Mouse (Mus musculus): Measurements from ENCODE around the gene Lsm2.
A peak's percentile ranks its signal among the peaks of the same experiment; 100 is the strongest.
"Not testable (repeated sequence)": the region's sequence is repeated elsewhere in the genome, so short reads cannot be mapped to it uniquely, and the experiment has no call there.

Gene Lsm2

DNA sequence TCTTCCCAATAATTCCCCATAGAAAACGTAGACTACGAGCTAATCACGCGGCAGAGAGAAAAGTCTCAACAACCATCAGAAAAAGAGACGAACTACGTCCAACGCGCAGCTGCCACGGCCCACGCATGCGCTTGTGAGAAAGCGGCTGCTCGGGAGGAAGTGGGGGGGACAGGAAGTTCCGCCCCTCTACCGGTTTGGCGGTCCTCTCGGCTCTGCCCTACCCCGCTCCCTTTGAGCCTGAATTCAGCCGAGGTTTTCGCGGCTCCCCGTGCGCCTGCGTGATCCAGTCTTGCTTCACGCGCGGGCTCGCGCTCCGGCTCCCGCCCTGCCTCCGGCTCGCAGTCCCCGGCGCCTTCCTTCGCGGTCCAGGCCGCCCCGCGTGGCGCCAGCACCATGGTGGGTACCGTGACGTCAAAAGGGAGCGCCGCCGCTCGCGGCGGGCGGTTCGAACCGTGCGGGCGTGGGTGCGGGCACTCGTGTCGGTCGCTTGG, at the start of gene Lsm2:
TSS of gene Lsm2 (plus strand) at position 173 of the 491 bp plus-strand sequence.
- DNase-seq, result peak; percentile 94

DNA sequence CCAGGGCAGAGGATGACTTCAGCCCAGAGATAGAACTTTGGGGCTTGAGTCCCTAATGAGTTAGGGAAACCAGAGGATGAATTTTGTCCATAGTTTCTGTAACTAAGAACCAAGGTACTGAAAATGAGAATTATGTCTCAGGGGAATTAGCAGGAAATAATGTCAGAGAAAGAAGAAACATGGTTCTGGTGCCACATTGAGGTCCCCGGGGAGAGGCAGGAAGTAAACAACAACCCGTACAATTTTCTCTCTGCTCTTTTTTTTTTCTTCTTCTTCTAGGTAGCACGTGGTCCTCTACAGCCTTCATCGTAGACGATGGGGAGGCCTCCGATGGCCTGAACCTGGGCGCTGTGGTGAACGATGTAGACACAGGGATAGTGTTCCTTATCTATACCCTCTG, 49.4 kb upstream of the Lsm2 start:
- no peak for DNase-seq

DNA sequence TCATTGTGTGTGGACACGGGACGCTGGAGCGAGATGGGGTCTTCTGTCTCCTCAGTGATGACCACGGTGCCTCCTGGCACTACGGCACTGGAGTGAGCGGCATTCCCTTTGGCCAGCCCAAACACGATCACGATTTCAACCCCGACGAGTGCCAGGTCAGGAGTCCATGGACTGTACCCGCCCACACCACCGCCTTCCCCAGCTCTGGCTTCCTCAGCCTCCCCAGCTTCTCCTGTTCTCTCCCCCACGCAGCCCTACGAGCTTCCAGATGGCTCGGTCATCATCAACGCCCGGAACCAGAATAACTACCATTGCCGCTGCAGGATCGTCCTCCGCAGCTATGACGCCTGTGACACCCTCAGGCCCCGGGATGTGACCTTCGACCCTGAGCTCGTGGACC, 47.6 kb upstream of the Lsm2 start:
- no peak for DNase-seq

DNA sequence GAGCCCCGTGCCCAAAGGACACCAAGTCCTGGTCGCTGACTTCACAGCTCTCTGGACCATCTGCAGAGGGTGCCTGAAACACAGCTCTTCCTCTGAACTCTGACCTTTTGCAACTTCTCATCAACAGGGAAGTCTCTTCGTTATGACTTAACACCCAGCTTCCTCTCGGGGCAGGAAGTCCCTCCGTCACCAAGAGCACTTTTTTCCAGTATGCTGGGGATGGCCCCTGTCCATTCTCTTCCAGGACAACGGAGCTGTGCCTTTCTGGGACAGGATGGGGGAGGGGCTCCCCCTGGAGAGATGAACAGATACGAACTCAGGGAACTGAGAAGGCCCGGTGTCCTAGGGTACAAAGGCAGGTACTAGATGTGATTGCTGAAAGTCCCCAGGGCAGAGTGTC, 46.8 kb upstream of the Lsm2 start:
- DNase-seq, result no peak

DNA sequence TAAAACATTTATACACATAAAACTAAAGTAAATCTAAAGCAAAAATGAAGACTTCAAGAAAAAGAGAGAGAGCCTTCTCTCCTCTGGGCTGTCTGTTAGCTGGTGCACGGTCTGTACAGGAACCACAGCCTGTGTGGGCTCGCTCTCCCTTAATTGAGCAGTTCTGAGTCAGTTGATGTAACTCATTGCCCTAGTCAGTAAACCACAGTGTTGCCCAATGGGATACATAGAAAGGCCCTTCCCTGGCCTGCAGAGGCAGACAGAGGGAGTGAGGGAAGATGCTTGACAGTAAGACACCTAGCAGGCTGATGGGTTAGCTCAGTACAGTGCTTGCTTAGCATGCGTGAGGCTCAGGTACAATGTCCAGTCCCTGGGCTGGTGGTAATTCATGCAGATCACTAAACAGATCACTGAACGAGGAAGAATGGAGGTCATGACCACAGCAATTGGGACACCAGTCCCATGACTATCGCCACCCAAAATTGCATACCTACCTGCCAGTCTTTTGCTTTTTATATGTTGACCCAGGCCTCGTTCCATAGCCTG, 43.6 kb upstream of the Lsm2 start:
- DNase-seq, result no peak

DNA sequence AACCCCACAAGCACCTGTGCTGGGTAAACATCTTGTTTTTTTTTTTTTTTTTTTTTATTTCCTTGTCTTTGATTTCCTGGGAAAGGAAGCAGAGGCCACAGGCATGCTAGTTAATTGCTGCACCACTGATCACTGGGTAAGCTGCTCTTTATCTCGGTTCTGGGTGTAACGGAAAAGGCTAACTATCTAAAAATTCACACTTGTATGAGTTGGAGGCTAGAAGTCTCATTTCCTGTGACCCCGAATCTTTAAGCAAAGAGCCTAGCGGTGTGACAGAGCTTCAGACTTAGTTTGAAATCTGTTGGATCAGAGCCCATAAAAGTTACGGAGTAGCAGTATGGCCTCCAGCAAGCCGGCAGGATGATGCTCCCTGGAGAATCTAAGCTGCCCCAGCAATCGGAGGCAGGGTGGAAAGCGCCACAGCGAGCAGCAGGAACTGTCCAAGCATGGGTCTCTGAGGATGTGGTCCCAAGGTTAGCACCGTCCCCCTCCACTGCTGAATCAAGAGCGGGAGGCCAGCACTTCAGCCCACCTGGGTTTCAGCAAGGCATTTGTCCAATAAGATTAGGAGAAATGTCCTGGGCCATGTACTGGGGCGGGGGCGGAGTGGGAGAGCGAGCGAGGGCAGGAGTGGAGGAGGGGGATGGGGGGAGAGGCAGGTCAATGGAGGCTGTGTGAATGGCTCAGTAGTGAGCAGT, 40.2 kb upstream of the Lsm2 start:
- DNase-seq, result no peak

DNA sequence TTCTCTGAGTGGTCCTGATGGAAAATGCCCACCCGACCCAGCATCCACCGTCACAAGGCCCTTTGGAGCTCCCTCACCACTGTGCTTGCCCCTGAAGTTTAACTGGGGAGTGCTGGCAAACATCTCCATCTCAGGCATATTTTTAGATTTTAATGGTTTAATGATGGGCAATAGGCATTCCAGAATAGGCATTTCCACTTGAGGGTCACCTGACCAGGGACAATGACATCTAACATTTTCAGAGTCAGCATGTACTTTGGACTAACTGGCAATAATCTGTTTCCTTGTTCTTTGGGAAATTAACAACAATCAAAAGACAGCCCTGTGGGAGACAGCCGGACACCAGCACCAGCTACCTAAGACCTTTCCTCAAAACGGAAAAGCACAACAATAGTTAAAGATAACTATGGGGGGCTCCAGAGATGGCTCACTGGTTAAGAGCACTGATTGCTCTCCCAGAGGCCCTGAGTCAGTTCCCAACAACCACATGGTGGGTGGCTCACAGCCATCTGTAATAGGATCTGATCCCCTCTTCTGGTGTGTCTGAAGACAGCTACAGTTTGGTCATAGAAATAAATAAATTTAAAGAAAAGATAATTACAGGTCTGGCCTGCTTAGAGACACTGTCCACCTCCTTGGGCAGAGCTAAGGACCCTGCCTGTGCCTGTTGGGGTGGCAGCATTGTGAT, 38.4 kb upstream of the Lsm2 start:
- DNase-seq, result no peak

DNA sequence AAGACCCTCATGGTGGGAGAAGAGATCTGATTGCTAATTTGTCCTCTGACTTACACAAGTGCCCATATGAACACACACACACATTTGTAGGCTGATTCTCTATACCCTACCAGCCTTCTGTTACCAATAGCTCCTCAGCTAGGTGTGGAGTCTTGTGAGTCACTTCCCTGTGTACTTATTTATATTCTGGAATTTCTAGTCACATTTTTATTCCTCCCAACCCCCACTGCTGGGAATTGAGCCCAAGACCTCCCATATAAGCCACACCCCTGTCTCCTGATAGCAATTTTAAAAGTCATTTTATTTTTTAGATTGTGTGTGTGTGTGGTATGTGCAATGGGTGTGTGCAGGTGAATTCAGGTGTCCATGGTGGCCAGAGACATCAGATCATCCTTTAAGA, 37.3 kb upstream of the Lsm2 start:
- DNase-seq, result no peak

DNA sequence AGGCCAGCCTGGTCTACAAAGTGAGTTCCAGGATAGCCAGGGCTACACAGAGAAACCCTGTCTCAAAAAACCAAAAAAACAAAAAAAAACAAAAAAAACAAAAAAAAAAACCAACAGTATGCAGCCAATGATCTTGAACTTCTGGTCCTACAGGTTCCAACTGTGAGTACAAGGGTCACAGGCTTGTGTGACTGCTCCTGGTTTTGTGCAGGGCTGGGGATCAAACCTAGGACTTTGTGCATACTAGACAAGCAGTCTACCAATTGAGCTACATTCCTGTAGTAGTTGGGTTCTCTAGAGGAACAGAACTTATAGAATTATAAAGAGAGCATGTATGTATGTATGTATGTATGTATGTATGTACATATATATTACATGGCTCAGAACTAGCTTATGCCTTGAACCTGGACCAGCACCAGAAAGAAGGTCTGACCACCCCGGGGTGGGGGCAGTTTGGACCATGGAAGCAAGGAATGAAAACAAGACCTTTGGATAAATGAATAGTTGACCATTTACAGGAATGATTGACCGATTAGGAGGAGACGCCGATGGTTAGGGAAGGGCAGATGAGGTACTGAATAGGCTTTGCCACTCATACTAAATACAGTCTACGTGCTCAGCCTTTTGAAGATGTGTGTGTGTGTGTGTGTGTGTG, 35.0 kb upstream of the Lsm2 start:
- no peak for DNase-seq

DNA sequence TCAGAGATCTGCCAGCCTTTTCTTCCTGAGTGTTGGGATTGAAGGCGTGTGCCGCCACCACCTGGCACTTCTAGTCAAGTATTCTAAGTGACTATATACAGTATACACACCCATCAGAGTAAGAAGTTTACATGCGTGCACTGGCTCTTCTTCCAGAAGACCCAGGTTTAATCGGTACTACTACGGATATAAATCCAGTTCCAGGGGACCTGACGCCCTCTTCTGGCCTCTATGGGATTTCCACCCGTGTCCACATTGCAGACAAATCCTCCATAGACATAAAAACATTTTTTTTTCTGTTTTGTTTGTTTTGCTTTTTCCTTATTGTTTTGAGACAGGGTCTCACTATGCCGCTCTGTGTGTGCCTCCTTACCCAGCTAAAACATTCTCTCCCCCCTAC, 34.1 kb upstream of the Lsm2 start:
- DNase-seq, result no peak

DNA sequence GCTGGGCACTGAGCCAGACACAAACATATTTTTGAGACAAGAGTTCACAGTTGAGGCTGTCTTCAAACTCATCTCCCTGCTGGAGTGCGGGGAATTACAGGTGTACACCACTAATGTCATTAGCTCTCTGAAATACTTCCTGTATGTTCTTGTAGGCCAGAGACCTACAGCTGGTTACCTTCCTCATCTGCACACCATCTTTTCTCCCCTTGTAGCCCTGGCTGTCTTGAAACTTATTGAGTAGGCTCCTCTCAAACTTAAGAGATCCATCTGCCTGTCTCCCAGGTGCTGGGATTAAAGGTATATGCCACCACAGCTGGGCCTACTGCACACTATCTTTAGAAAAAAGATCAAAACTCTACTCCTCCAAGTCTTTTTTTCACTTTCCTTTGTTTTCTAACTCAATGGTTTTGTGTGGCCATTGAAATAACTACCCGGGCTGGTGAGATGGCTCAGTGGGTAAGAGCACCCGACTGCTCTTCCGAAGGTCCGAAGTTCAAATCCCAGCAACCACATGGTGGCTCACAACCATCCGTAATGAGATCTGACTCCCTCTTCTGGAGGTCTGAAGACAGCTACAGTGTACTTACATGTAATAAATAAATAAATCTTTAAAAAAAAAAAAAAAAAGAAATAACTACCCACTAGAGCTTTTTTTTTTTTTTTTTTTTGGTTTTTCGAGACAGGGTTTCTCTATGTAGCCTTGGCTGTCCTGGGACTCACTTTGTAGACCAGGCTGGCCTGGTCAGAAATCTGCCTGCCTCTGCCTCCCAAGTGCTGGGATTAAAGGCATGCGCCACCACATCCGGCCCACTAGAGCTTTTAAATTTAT, 32.7 kb upstream of the Lsm2 start:
- DNase-seq, result not testable (repeated sequence)

DNA sequence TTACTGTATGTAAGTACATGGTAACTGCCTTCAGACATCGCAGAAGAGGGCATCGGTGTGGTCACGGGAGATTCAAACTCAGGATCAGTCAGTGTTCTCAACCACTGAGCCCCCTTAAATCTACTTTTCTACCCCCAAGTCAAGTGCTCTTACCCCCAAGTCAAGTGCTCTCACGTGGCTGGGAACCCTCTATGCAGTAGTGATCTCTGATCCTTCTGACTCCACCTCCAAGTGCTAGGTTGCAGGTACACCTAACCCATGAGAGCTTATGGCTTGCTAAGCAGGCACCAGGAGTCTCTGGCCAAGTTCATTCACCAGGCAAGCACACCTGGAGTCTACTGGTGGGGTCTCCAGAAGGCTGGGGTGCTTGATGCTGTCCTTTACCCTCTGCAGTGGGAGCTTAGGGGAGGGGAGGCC, 32.1 kb upstream of the Lsm2 start:
- no peak for DNase-seq

DNA sequence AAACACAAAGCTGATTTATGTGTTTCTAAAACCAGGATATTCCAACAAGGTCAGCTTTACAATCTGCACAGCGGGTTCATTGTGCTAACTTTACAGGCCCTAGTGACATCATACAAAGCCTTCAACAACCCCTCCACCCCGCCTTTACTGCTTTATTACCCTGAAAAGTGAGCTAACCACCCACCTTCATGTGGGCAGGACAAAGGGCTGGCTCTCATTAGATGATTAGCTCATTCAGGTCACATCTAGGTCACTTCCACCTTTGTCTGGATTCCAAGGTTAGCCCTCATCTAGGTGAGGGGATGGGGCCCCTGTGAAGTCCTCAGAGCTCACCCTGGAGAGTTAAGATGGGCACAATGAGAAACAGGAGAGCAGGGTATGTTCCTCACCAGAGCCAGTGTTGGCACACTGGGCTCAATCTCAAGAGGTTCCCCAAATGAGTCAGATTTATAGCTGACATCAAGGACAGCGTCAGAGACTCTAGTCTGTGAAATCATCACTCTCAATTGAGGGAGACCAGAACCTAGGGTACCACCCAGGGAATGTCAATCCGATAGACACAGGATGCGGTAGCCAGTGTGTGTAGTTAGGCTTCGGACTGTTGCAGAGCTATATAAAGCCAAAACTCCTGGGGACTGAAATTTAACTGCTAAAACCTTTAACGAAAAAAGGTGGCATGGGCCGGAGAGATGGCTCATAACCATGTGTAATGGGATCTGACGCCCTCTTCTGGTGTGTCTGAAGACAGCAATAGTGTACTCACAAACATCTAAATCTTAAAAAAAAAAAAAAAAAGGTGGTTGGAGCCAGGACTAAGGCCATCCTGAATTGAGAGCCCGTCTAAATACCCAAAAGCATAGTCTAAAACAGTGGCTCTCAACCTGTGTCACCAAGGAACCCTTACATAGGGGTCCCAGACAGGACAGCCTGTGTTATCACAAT, 30.9 kb upstream of the Lsm2 start:
- DNase-seq, result no peak

DNA sequence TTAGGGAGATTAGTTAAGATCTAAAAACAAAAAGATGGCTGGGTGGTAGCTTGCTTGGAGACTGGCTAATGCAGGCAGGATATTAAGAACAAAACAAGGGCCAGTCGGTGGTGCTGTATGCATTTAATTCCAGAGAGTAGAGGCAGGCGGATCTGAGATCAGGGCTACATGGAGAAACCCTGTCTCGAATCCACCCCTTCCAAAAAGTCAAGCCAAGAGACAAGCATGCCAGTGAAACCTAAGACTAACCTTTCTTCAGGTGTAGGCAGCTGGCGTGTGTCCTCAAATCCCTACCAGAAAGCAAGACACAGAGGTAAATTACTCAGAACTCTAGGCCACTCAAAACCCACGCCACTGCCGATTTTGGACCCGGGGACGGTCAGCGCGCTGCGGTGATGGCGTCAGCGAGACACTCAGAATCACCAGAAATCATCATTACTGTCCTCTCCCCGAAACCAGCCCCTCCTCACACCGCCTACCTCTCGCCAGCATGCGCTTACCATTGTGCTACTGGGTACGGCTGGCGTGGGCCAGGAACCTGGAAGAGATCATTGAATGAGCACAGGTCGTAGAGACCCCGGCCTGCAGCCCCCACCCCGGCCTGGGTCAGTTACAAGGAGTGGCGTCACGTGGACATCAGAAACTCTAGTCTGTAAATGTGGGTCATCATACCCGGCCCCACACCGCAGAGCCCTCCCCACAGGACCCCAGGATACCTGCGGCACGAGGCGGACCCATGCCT, 29.9 kb upstream of the Lsm2 start:
- no peak for DNase-seq

DNA sequence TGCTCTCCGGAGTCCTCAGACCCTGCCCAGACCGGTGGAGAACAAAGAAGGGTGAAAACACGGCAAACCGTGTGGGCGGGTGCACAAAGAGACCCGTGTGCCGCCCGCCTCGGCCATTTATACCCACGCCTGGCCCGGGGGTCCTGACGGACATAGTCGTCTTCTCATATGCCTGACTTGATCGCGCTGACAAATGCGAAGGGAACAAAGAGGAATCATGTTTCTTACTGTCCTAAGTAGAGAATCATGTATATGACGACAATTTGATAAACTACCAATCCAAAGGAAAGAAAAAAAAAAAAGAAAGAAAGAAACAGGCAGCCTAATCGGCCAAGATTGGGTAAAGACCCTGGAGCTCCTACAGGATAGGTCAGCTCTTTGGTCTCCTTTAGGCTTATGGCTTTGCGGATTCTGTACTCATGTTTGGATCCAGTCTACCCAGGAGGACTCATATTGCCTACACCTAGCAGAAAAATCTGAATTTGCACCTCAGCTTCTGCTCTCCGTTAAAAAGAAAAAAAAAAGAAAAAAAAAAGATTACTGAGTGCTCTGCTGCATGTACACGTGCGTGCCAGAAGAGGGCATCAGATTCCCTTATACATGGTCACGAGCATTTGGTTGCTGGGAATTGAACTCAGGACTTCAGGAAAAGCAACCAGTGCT, 29.2 kb upstream of the Lsm2 start:
- peak; percentile 85 for DNase-seq

DNA sequence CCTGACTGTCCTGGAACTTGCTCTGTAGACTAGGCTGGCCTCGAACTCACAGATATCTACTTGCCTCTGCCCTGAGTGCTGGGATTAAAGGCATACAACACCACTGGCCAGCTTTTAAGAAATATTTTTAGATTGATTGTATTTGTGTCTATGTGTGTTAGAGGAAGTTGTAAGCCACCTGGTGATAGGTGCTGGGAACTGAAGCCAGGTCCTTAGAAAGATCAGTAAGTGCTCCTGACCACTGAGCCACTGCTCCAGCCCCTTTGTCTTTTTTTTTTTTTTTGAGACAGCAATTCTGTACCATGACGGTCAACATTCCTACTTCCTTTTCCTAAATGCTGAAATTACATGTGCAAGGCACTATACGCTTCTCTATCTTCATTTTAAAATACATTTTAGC, 28.4 kb upstream of the Lsm2 start:
- DNase-seq, result no peak

DNA sequence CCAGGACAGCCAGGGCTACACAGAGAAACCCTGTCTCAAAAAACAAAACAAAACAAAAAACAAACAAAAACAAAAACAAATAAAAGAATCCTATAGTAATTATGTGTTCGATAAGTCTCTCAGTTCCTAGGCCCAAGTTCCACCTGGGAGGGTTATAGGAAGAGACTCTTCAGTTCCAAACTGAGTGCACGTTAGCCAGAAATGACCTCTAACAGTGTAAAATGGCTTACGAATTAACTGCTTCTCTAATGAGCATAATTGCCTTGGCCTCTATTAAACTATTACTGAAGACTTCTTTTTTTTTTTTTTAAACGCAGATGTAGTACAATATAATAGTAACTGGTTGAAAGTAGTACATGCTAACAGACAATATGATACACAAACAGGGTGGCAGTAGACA, 27.8 kb upstream of the Lsm2 start:
- no peak for DNase-seq

DNA sequence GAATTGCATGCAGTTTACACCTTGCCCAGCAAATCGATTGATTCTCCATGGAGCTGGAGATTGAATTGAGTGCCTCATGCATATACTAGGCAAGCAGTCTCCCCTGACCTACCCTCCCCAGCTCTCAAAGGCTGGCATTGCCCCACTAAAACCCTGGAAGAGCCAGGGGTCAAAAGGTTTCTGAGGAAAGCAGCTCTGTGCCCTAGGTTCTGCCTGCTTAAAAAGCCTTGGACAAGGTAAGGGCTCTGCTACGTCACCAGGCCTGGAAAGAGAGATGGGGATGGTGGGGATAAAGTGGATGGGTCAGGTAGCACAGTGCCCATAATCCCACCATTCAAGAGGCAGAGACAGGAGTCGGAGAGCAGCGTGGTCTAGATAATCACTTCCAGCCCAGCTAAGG, 26.8 kb upstream of the Lsm2 start:
- no peak for DNase-seq

DNA sequence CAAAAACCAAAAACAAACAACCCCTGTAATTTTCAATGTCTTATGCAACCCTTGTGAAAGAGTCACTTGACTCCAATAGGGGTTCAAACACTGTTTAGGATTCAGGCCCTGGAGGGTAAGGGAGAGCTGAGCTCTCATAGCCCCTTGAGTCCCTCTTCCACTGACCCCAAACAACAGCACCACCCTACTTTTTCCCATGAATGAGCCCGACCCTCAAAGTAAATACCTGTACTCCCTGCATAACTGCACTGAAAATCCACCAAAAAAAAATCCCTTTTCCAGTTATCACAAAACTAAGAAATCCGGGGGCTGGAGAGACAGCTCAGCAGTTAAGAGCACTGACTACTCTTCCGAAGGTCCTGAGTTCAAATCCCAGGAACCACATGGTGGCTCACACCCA, 25.8 kb upstream of the Lsm2 start:
- no peak for DNase-seq

DNA sequence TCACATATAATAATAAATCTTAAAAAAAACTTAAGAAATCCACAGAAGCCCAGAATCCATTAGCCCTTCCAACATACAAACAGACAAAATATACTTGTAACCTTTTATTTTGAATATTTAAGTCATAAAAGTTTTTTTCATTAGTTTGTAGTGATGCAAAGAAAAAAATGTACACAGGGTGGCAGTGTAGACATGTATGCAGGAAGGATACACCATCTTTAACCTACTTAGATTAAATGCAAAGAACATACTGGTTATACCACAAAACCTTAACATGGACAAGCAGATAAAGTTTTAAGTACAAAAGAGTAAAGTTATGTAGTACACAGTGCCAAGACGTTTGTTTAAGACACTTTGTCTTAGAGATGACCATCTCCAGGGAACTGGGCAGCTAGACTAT, 25.3 kb upstream of the Lsm2 start:
- no peak for DNase-seq
